13 mouse cellular contexts compared by ENCODE assay signal in genomic region chr7:141363752-141364125, GRCm38 (mm10). TPM values are rescaled to one million over a fixed set of nuclear protein-coding genes. Genes with fewer than 3 reads are reported as not detected.
DNase-seq lines count a peak whose midpoint lies in the region; ATAC-seq and TF ChIP-seq lines count a peak whose summit lies in the region.
"Had no signal": no experiment of that assay in that cellular context is flagged by ENCODE, and none has a peak within 500 bp of the region (broad histone marks: within the 10 kb centered on the region; RNA-seq: fewer than 3 reads in every experiment).

No protein-coding gene starts in this region.

- no peak for DNase-seq in heart, adult 2 months
- no peak for DNase-seq in lung, embryonic 14.5 days
- no peak for DNase-seq in lung, postnatal 25 days (ENCODE audit: low spot score)
- no peak for DNase-seq in ovary, postnatal 36 days (ENCODE audit: low spot score)

- ATAC-seq in heart, embryonic 11.5 days (replicated peaks; ENCODE audit: insufficient number of reproducible peaks, low FRiP score, low TSS enrichment): no peak
- no peak for ATAC-seq in lung, embryonic 14.5 days (ENCODE audit: insufficient read depth)
- 0 out of 2 replicates have a peak, but pooled peaks have one; percentile 1 for ATAC-seq in intestine, embryonic 16.5 days
- peak; percentile 19; the same call in 1 of the 2 replicates for ATAC-seq in megakaryocyte-erythroid progenitor cell, adult 5-6 weeks (replicated peaks; ENCODE audit: low FRiP score, low TSS enrichment, poor library complexity, severe bottlenecking)
- no peak for ATAC-seq in CD4-positive, CD25-positive, alpha-beta regulatory T cell, adult 4 months
- ATAC-seq: forebrain, embryonic 15.5 days had no signal

- TF ChIP-seq CTCF in heart, adult 2 months (IDR thresholded peaks at IDR 0.05): no peak; the same call in 1 of the 2 replicates
- no peak for TF ChIP-seq CTCF in lung, embryonic 14.5 days (IDR thresholded peaks at IDR 0.05; ENCODE audit: low read depth)

- intact Hi-C loops in heart, adult 2 months (cut with DNase I): loop anchor here (1.0 to 5.0 kb wide), 2 partner anchors 98 to 136 kb away; partner anchors contain the start of gene Phrf1

- no peaks in the 10 kb centered on the region for H3K79me2 ChIP-seq in heart, adult 2 months (replicated peaks; ENCODE audit: control insufficient read depth, insufficient read depth, low read length)

- H3K9ac ChIP-seq in heart, embryonic 11.5 days (ENCODE audit: low read depth, low read length): no peak overlapping the region
- H3K9ac ChIP-seq in heart, adult 2 months (ENCODE audit: low read depth, low read length): no peak overlapping the region
- H3K9ac ChIP-seq in lung, embryonic 14.5 days: 0 out of 2 replicates have a peak overlapping the region, but pooled peaks have one; percentile 4
- no peak overlapping the region for H3K9ac ChIP-seq in intestine, embryonic 16.5 days (ENCODE audit: low read depth, low read length)
- H3K9ac ChIP-seq: embryonic facial prominence, embryonic 12.5 days; forebrain, embryonic 15.5 days; heart, embryonic 13.5 days; hindbrain, embryonic 12.5 days; midbrain, embryonic 12.5 days had no signal

- no peak for TF ChIP-seq POLR2A in heart, adult 2 months (IDR thresholded peaks at IDR 0.05; ENCODE audit: insufficient read depth, low read depth, low read length)

- no peak overlapping the region for H3K4me2 ChIP-seq in heart, embryonic 11.5 days
- no peak overlapping the region for H3K4me2 ChIP-seq in lung, embryonic 14.5 days
- no peak overlapping the region for H3K4me2 ChIP-seq in intestine, embryonic 16.5 days (ENCODE audit: low read depth, low read length)
- H3K4me2 ChIP-seq: embryonic facial prominence, embryonic 12.5 days; forebrain, embryonic 15.5 days; heart, embryonic 13.5 days; hindbrain, embryonic 12.5 days; midbrain, embryonic 12.5 days had no signal

- H3K4me3 ChIP-seq in heart, embryonic 11.5 days (ENCODE audit: low read depth, low read length): no peak overlapping the region
- no peak overlapping the region for H3K4me3 ChIP-seq in heart, adult 2 months
- no peak overlapping the region for H3K4me3 ChIP-seq in lung, embryonic 14.5 days (ENCODE audit: low read depth, low read length)
- H3K4me3 ChIP-seq in intestine, embryonic 16.5 days (ENCODE audit: low read length): no peak overlapping the region
- H3K4me3 ChIP-seq: embryonic facial prominence, embryonic 12.5 days; forebrain, embryonic 15.5 days; heart, embryonic 13.5 days; hindbrain, embryonic 12.5 days; midbrain, embryonic 12.5 days had no signal

- no peaks in the 10 kb centered on the region for H3K36me3 ChIP-seq in heart, embryonic 11.5 days (ENCODE audit: control insufficient read depth, insufficient read depth, low read length)
- H3K36me3 ChIP-seq in heart, adult 2 months (ENCODE audit: control insufficient read depth, insufficient read depth, low read length): no peaks in the 10 kb centered on the region
- no peaks in the 10 kb centered on the region for H3K36me3 ChIP-seq in lung, embryonic 14.5 days (ENCODE audit: insufficient read depth)
- H3K36me3 ChIP-seq in intestine, embryonic 16.5 days (ENCODE audit: control insufficient read depth, insufficient read depth, low read length): no peaks in the 10 kb centered on the region
- H3K36me3 ChIP-seq: embryonic facial prominence, embryonic 12.5 days; forebrain, embryonic 15.5 days; heart, embryonic 13.5 days; hindbrain, embryonic 12.5 days; midbrain, embryonic 12.5 days had no signal

- H3K27me3 ChIP-seq in heart, embryonic 11.5 days (ENCODE audit: control insufficient read depth, insufficient read depth, low read length): peaks cover 33% of the 10 kb centered on the region
- no peaks in the 10 kb centered on the region for H3K27me3 ChIP-seq in heart, adult 2 months (ENCODE audit: control insufficient read depth, insufficient read depth, low read length)
- H3K27me3 ChIP-seq in lung, embryonic 14.5 days (ENCODE audit: insufficient read depth, low read length): no peaks in the 10 kb centered on the region
- H3K27me3 ChIP-seq in intestine, embryonic 16.5 days (replicated peaks; ENCODE audit: control insufficient read depth, insufficient read depth, low read length): no peaks in the 10 kb centered on the region

- no peak for TF ChIP-seq EP300 in heart, adult 2 months (IDR thresholded peaks at IDR 0.05; ENCODE audit: insufficient read depth, low read depth, low read length)

- H3K4me1 ChIP-seq in heart, embryonic 11.5 days (ENCODE audit: control insufficient read depth, insufficient read depth, low read length): no peaks in the 10 kb centered on the region
- H3K4me1 ChIP-seq in heart, adult 2 months (ENCODE audit: control insufficient read depth, insufficient read depth, low read length): no peaks in the 10 kb centered on the region
- no peaks in the 10 kb centered on the region for H3K4me1 ChIP-seq in lung, embryonic 14.5 days (ENCODE audit: insufficient read depth)
- peaks cover 9% of the 10 kb centered on the region; the same call in 1 of the 2 replicates for H3K4me1 ChIP-seq in intestine, embryonic 16.5 days (ENCODE audit: control insufficient read depth, insufficient read depth, low read length)
- H3K4me1 ChIP-seq: embryonic facial prominence, embryonic 12.5 days; forebrain, embryonic 15.5 days; heart, embryonic 13.5 days; hindbrain, embryonic 12.5 days had no signal

- H3K27ac ChIP-seq in heart, embryonic 11.5 days (ENCODE audit: low read depth, low read length): peak overlapping the region; percentile 24; the same call in 1 of the 2 replicates
- H3K27ac ChIP-seq in heart, adult 2 months: no peak overlapping the region
- H3K27ac ChIP-seq in lung, embryonic 14.5 days (ENCODE audit: low read depth): no peak overlapping the region
- no peak overlapping the region for H3K27ac ChIP-seq in intestine, embryonic 16.5 days (ENCODE audit: low read length)
- H3K27ac ChIP-seq: embryonic facial prominence, embryonic 12.5 days; forebrain, embryonic 15.5 days; heart, embryonic 13.5 days; hindbrain, embryonic 12.5 days; midbrain, embryonic 12.5 days had no signal

- no peaks in the 10 kb centered on the region for H3K9me3 ChIP-seq in heart, embryonic 11.5 days (replicated peaks; ENCODE audit: control insufficient read depth, low read length)
- H3K9me3 ChIP-seq in lung, embryonic 14.5 days (ENCODE audit: low read depth, low read length): no peaks in the 10 kb centered on the region
- no peaks in the 10 kb centered on the region for H3K9me3 ChIP-seq in intestine, embryonic 16.5 days (ENCODE audit: control insufficient read depth, low read length)
- H3K9me3 ChIP-seq: embryonic facial prominence, embryonic 12.5 days; forebrain, embryonic 15.5 days; heart, embryonic 13.5 days; hindbrain, embryonic 12.5 days; midbrain, embryonic 12.5 days had no signal

- WGBS in heart, embryonic 11.5 days (ENCODE audit: insufficient replicate concordance): 47% methylated on average over 2 of the region's 2 CpGs
- WGBS in heart, adult 2 months: 47% methylated on average over 2 of the region's 2 CpGs
- WGBS in lung, embryonic 14.5 days: 57% methylated on average over 2 of the region's 2 CpGs
- 74% methylated on average over 2 of the region's 2 CpGs for WGBS in intestine, embryonic 16.5 days

RNA-seq across cellular contexts. Expression of gene Eps8l2, which starts 25.1 kb away (rescaled TPM):
- 0.51 and 0.82 TPM in 2 replicates for polyA plus RNA-seq in heart, embryonic 11.5 days (2014; fragmentation: Nextera tagmentation; extraction: Ambion mirVana)
- 1 to 10 TPM; 3.8 to 4.3 TPM for total RNA-seq in heart, adult 2 months (2021)
- polyA plus RNA-seq in heart, adult 2 months (2012; rRNA removed): 5.8 and 8.9 TPM in 2 replicates
- 20.0 and 22.4 TPM in 2 replicates for polyA plus RNA-seq in lung, embryonic 14.5 days (2014; fragmentation: Nextera tagmentation; extraction: Ambion mirVana)
- 191 and 214 TPM in 2 replicates for polyA plus RNA-seq in intestine, embryonic 16.5 days (2015; fragmentation: Nextera tagmentation; extraction: Ambion mirVana)
- total RNA-seq in megakaryocyte-erythroid progenitor cell, adult 5-6 weeks (2014; fragmentation: Nextera tagmentation): 2.0 TPM in 1 of 2 replicates, not detected in the other
- total RNA-seq in megakaryocyte-erythroid progenitor cell, adult 5-6 weeks (2017): not detected in 2 replicates
- not detected for polyA plus RNA-seq in CD4-positive, CD25-positive, alpha-beta regulatory T cell, adult 4 months (2017; shearing (Covaris generic))

RNA-seq across cellular contexts. Expression of gene Taldo1, which starts 28.3 kb away (rescaled TPM):
- polyA plus RNA-seq in heart, embryonic 11.5 days (2014; fragmentation: Nextera tagmentation; extraction: Ambion mirVana): 288 and 291 TPM in 2 replicates
- 100 to 1,000 TPM; 110 to 116 TPM for total RNA-seq in heart, adult 2 months (2021)
- polyA plus RNA-seq in heart, adult 2 months (2012; rRNA removed): 132 and 135 TPM in 2 replicates
- polyA plus RNA-seq in lung, embryonic 14.5 days (2014; fragmentation: Nextera tagmentation; extraction: Ambion mirVana): 241 and 257 TPM in 2 replicates
- 567 and 582 TPM in 2 replicates for polyA plus RNA-seq in intestine, embryonic 16.5 days (2015; fragmentation: Nextera tagmentation; extraction: Ambion mirVana)
- 327 and 353 TPM in 2 replicates for total RNA-seq in megakaryocyte-erythroid progenitor cell, adult 5-6 weeks (2014; fragmentation: Nextera tagmentation)
- total RNA-seq in megakaryocyte-erythroid progenitor cell, adult 5-6 weeks (2017): 401 and 451 TPM in 2 replicates
- 100 to 1,000 TPM; 309 to 337 TPM for polyA plus RNA-seq in CD4-positive, CD25-positive, alpha-beta regulatory T cell, adult 4 months (2017; shearing (Covaris generic))

RNA-seq across cellular contexts. Expression of gene Tmem80, which starts 36.2 kb away (rescaled TPM):
- polyA plus RNA-seq in heart, embryonic 11.5 days (2014; fragmentation: Nextera tagmentation; extraction: Ambion mirVana): 17.9 and 23.6 TPM in 2 replicates
- total RNA-seq in heart, adult 2 months (2021): 10 to 100 TPM; 13.5 to 14.9 TPM
- polyA plus RNA-seq in heart, adult 2 months (2012; rRNA removed): 28.9 and 34.5 TPM in 2 replicates
- 28.8 and 30.3 TPM in 2 replicates for polyA plus RNA-seq in lung, embryonic 14.5 days (2014; fragmentation: Nextera tagmentation; extraction: Ambion mirVana)
- 32.4 and 34.2 TPM in 2 replicates for polyA plus RNA-seq in intestine, embryonic 16.5 days (2015; fragmentation: Nextera tagmentation; extraction: Ambion mirVana)
- 23.0 and 39.1 TPM in 2 replicates for total RNA-seq in megakaryocyte-erythroid progenitor cell, adult 5-6 weeks (2014; fragmentation: Nextera tagmentation)
- 9.7 and 17.4 TPM in 2 replicates for total RNA-seq in megakaryocyte-erythroid progenitor cell, adult 5-6 weeks (2017)
- 10 to 100 TPM; 28.5 to 52.5 TPM for polyA plus RNA-seq in CD4-positive, CD25-positive, alpha-beta regulatory T cell, adult 4 months (2017; shearing (Covaris generic))

RNA-seq across cellular contexts. Expression of gene Deaf1, which starts 36.2 kb away (rescaled TPM):
- polyA plus RNA-seq in heart, embryonic 11.5 days (2014; fragmentation: Nextera tagmentation; extraction: Ambion mirVana): 40.2 and 42.5 TPM in 2 replicates
- total RNA-seq in heart, adult 2 months (2021): 10 to 100 TPM; 10.8 to 13.5 TPM
- 9.7 and 9.8 TPM in 2 replicates for polyA plus RNA-seq in heart, adult 2 months (2012; rRNA removed)
- 69.8 and 74.2 TPM in 2 replicates for polyA plus RNA-seq in lung, embryonic 14.5 days (2014; fragmentation: Nextera tagmentation; extraction: Ambion mirVana)
- 61.0 and 64.4 TPM in 2 replicates for polyA plus RNA-seq in intestine, embryonic 16.5 days (2015; fragmentation: Nextera tagmentation; extraction: Ambion mirVana)
- total RNA-seq in megakaryocyte-erythroid progenitor cell, adult 5-6 weeks (2014; fragmentation: Nextera tagmentation): 54.5 and 74.1 TPM in 2 replicates
- total RNA-seq in megakaryocyte-erythroid progenitor cell, adult 5-6 weeks (2017): 11.0 and 32.1 TPM in 2 replicates
- polyA plus RNA-seq in CD4-positive, CD25-positive, alpha-beta regulatory T cell, adult 4 months (2017; shearing (Covaris generic)): 10 to 100 TPM; 24.5 to 29.1 TPM

RNA-seq across cellular contexts. Expression of gene Gatd1, which starts 50.2 kb away (rescaled TPM):
- polyA plus RNA-seq in heart, embryonic 11.5 days (2014; fragmentation: Nextera tagmentation; extraction: Ambion mirVana): 29.3 and 32.2 TPM in 2 replicates
- 10 to 100 TPM; 13.4 to 14.9 TPM for total RNA-seq in heart, adult 2 months (2021)
- 23.4 and 29.5 TPM in 2 replicates for polyA plus RNA-seq in heart, adult 2 months (2012; rRNA removed)
- 48.5 and 49.1 TPM in 2 replicates for polyA plus RNA-seq in lung, embryonic 14.5 days (2014; fragmentation: Nextera tagmentation; extraction: Ambion mirVana)
- polyA plus RNA-seq in intestine, embryonic 16.5 days (2015; fragmentation: Nextera tagmentation; extraction: Ambion mirVana): 47.5 and 48.2 TPM in 2 replicates
- total RNA-seq in megakaryocyte-erythroid progenitor cell, adult 5-6 weeks (2014; fragmentation: Nextera tagmentation): 26.8 and 33.7 TPM in 2 replicates
- 10.9 and 13.9 TPM in 2 replicates for total RNA-seq in megakaryocyte-erythroid progenitor cell, adult 5-6 weeks (2017)
- polyA plus RNA-seq in CD4-positive, CD25-positive, alpha-beta regulatory T cell, adult 4 months (2017; shearing (Covaris generic)): 100 to 1,000 TPM; 106 to 109 TPM

Comparison
In these comparisons a context has a peak if more than half of its experiments do, and no peak if none do; other contexts are left out.
1. ATAC-seq: peak in intestine, embryonic 16.5 days (single experiment) and megakaryocyte-erythroid progenitor cell, adult 5-6 weeks (single experiment); none in heart, embryonic 11.5 days (single experiment), lung, embryonic 14.5 days (single experiment) and CD4-positive, CD25-positive, alpha-beta regulatory T cell, adult 4 months (single experiment).